Mouse (Mus musculus): ENCODE data around the gene Sult1c1. TPM values are rescaled to one million over a fixed set of nuclear protein-coding genes. Genes with fewer than 3 reads are reported as not detected.
"Not testable (repeated sequence)": the region's sequence is repeated elsewhere in the genome, so short reads cannot be mapped to it uniquely, and the experiment has no call there.

Sult1c1 gene
- polyA plus RNA-seq (2015; fragmentation: Nextera tagmentation; extraction: Ambion mirVana) = 0.61 and 0.77 TPM in 2 replicates

GRCm38 (mm10) chr17:53990574-53990973 is at the start of gene Sult1c1:
Sult1c1 (minus strand) TSS chr17:53990674.
- H3K9me3 ChIP-seq = no peaks in the 10 kb centered on the region
- H3K27me3 ChIP-seq = no peaks in the 10 kb centered on the region
- no peak within 1 kb of the TSS for H3K27ac ChIP-seq
- no peaks in the 10 kb centered on the region for H3K4me1 ChIP-seq
- ATAC-seq (ENCODE audit: insufficient number of reproducible peaks, insufficient read depth, low FRiP score, low TSS enrichment, low read depth) = no peak
- 79% methylated on average over 6 of the region's 6 CpGs for WGBS
- H3K4me3 ChIP-seq = no peak within 1 kb of the TSS
- no peaks in the 10 kb centered on the region for H3K36me3 ChIP-seq
- H3K9ac ChIP-seq = no peak within 1 kb of the TSS
- H3K4me2 ChIP-seq = no peak within 1 kb of the TSS

- H3K4me3 ChIP-seq = no peak overlapping the region
- ATAC-seq (ENCODE audit: insufficient number of reproducible peaks, insufficient read depth, low FRiP score, low TSS enrichment, low read depth) = no peak
- H3K36me3 ChIP-seq = no peaks in the 10 kb centered on the region
- H3K9ac ChIP-seq = no peak overlapping the region
- H3K27me3 ChIP-seq = no peaks in the 10 kb centered on the region
- H3K4me2 ChIP-seq = no peak overlapping the region
- H3K9me3 ChIP-seq = no peaks in the 10 kb centered on the region
- WGBS = 8% methylated on average over 1 of the region's 1 CpGs
- H3K27ac ChIP-seq = no peak overlapping the region
- H3K4me1 ChIP-seq = no peaks in the 10 kb centered on the region
These were observed 23.7 kb upstream of the Sult1c1 start for GRCm38 (mm10) chr17:54014204-54014603.

- no peaks in the 10 kb centered on the region for H3K36me3 ChIP-seq
- H3K4me3 ChIP-seq = no peak overlapping the region
- no peak overlapping the region for H3K9ac ChIP-seq
- H3K27ac ChIP-seq = no peak overlapping the region
- ATAC-seq (ENCODE audit: insufficient number of reproducible peaks, insufficient read depth, low FRiP score, low TSS enrichment, low read depth) = no peak
- no peak overlapping the region for H3K4me2 ChIP-seq
- H3K9me3 ChIP-seq = no peaks in the 10 kb centered on the region
- no peaks in the 10 kb centered on the region for H3K4me1 ChIP-seq
- H3K27me3 ChIP-seq = no peaks in the 10 kb centered on the region
These were observed 20.7 kb upstream of the Sult1c1 start for GRCm38 (mm10) chr17:54011196-54011595.

DNA sequence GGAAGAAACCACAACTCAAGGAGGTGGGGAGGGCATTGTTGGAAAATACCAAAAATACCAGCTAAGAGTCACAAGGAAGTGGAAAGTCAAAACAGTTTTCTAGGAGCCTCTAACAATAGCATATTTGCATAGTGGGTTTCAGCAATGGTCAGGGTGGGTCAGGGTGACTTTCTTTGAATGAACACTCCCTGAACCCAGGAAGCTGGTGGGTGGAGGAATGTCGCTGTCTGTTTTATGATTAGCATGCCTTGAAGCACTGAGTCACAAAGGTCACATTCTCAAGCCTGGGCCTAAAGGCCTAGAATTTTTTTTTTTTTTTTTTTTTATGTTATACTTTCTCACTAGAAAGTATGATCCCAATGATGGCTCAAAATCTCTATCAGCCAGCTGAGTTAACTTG is 20.1 kb upstream of the Sult1c1 start:
- not testable (repeated sequence) for H3K4me3 ChIP-seq; H3K4me2 ChIP-seq; H3K9me3 ChIP-seq; H3K27me3 ChIP-seq; H3K27ac ChIP-seq; ATAC-seq (ENCODE audit: insufficient number of reproducible peaks, insufficient read depth, low FRiP score, low TSS enrichment, low read depth); H3K9ac ChIP-seq; H3K4me1 ChIP-seq; H3K36me3 ChIP-seq
- 69% methylated on average over 1 of the region's 1 CpGs for WGBS

GRCm38 (mm10) chr17:54003522-54003921 is 13.0 kb upstream of the Sult1c1 start:
- H3K4me1 ChIP-seq = no peaks in the 10 kb centered on the region
- H3K4me2 ChIP-seq = no peak overlapping the region
- H3K36me3 ChIP-seq = no peaks in the 10 kb centered on the region
- no peak overlapping the region for H3K27ac ChIP-seq
- H3K27me3 ChIP-seq = no peaks in the 10 kb centered on the region
- no peaks in the 10 kb centered on the region for H3K9me3 ChIP-seq
- ATAC-seq (ENCODE audit: insufficient number of reproducible peaks, insufficient read depth, low FRiP score, low TSS enrichment, low read depth) = no peak
- 74% methylated on average over 4 of the region's 4 CpGs for WGBS
- no peak overlapping the region for H3K4me3 ChIP-seq
- H3K9ac ChIP-seq = no peak overlapping the region

GRCm38 (mm10) chr17:53973606-53974005 is 16.9 kb downstream of the Sult1c1 start:
- no peaks in the 10 kb centered on the region for H3K9me3 ChIP-seq
- 88% methylated on average over 4 of the region's 4 CpGs for whole genome bisulfite sequencing
- no peak for ATAC-seq (ENCODE audit: insufficient number of reproducible peaks, insufficient read depth, low FRiP score, low TSS enrichment, low read depth)
- H3K4me1 ChIP-seq = no peaks in the 10 kb centered on the region
- H3K4me3 ChIP-seq = no peak overlapping the region
- H3K36me3 ChIP-seq = no peaks in the 10 kb centered on the region
- H3K9ac ChIP-seq = no peak overlapping the region
- no peak overlapping the region for H3K27ac ChIP-seq
- H3K4me2 ChIP-seq = no peak overlapping the region
- H3K27me3 ChIP-seq = no peaks in the 10 kb centered on the region

- no peak overlapping the region for H3K4me2 ChIP-seq
- no peaks in the 10 kb centered on the region for H3K27me3 ChIP-seq
- no peak for ATAC-seq (ENCODE audit: insufficient number of reproducible peaks, insufficient read depth, low FRiP score, low TSS enrichment, low read depth)
- H3K4me3 ChIP-seq = no peak overlapping the region
- H3K36me3 ChIP-seq = no peaks in the 10 kb centered on the region
- no peak overlapping the region for H3K9ac ChIP-seq
- WGBS = 91% methylated on average over 19 of the region's 19 CpGs
- H3K27ac ChIP-seq = no peak overlapping the region
- no peaks in the 10 kb centered on the region for H3K4me1 ChIP-seq
- H3K9me3 ChIP-seq = no peaks in the 10 kb centered on the region
These were observed 48.8 kb downstream of the Sult1c1 start for GRCm38 (mm10) chr17:53941569-53942162.

- 93% methylated on average over 8 of the region's 8 CpGs for WGBS
- no peaks in the 10 kb centered on the region for H3K36me3 ChIP-seq
- H3K4me2 ChIP-seq = no peak overlapping the region
- no peaks in the 10 kb centered on the region for H3K4me1 ChIP-seq
- no peak overlapping the region for H3K9ac ChIP-seq
- no peak for ATAC-seq (ENCODE audit: insufficient number of reproducible peaks, insufficient read depth, low FRiP score, low TSS enrichment, low read depth)
- H3K27ac ChIP-seq = no peak overlapping the region
- no peak overlapping the region for H3K4me3 ChIP-seq
- H3K9me3 ChIP-seq = no peaks in the 10 kb centered on the region
- H3K27me3 ChIP-seq = no peaks in the 10 kb centered on the region
These were observed 49.7 kb downstream of the Sult1c1 start for GRCm38 (mm10) chr17:53940726-53941125.

Other genes with a start within 250 kb of the Sult1c1 start
- gene Sult1c2, start 144.3 kb downstream of the Sult1c1 start, polyA plus RNA-seq (2015; fragmentation: Nextera tagmentation; extraction: Ambion mirVana) = not detected in 2 replicates

Data from embryonic facial prominence, embryonic 13.5 days (tissue).